Mouse (Mus musculus): ENCODE measurements around the gene Vmn2r3. TPM values are rescaled to one million over a fixed set of nuclear protein-coding genes. Genes with fewer than 3 reads are reported as not detected.

The Vmn2r3 gene
- 0.14 TPM for polyA plus RNA-seq (2017; shearing (Covaris generic))

DNA sequence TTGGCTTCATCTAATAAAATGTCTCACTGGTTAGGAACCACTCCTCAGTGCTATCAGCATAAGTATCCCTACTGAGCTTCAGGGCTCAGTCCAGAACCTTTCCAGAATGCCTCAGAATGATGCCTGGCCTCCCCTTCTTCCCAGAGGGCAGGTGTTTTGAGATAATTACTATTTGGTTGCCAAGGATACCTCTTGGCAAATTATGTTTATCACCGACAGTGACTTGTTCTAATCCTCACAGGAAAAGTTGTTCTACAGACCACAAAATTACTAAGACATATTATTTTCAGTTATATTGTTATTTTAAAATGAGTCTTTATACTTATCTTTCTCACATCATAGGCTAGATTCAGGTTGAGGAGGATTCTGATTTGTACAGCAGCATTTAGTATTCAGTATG lies at the start of gene Vmn2r3:
Vmn2r3 (minus strand) TSS at position 101 of the 400 bp plus-strand sequence.

Other genes with a start within 250 kb of the Vmn2r3 start
- 0.07 TPM for gene Vmn2r1, start 208.2 kb downstream of the Vmn2r3 start, polyA plus RNA-seq (2017; shearing (Covaris generic))
- 0.19 TPM for gene Vmn2r2, start 147.8 kb downstream of the Vmn2r3 start, polyA plus RNA-seq (2017; shearing (Covaris generic))
- gene Vmn2r4, start 125.7 kb upstream of the Vmn2r3 start, polyA plus RNA-seq (2017; shearing (Covaris generic)) = not detected
- gene Vmn2r5, start 220.1 kb upstream of the Vmn2r3 start, polyA plus RNA-seq (2017; shearing (Covaris generic)) = not detected

Data from naive thymus-derived CD4-positive, alpha-beta T cell, adult 5 months (primary cell).